Mouse (Mus musculus) heart, adult 2 months (tissue): ENCODE data around the gene Brd4.

ENCODE experiments used
- CTCF ChIP-seq: fragments of 200-600 bp; IDR thresholded peaks from 2 replicates; pipeline ENCODE4 v1.8.1; 2022; ENCODE audit warnings: antibody characterized with exemption, mild to moderate bottlenecking, moderate library complexity
- EP300 ChIP-seq: fragments of 200-500 bp; IDR thresholded peaks from 2 replicates; pipeline ENCODE4 v1.6.1; 2011; ENCODE audit warnings: low read depth, low read length, control low read depth; ENCODE audit not compliant: insufficient read depth
- POLR2A ChIP-seq: fragments of 200-500 bp; IDR thresholded peaks from 2 replicates; pipeline ENCODE4 v1.6.1; 2011; ENCODE audit warnings: mild to moderate bottlenecking, low read depth, low read length, control low read depth; ENCODE audit not compliant: insufficient read depth

DNA sequence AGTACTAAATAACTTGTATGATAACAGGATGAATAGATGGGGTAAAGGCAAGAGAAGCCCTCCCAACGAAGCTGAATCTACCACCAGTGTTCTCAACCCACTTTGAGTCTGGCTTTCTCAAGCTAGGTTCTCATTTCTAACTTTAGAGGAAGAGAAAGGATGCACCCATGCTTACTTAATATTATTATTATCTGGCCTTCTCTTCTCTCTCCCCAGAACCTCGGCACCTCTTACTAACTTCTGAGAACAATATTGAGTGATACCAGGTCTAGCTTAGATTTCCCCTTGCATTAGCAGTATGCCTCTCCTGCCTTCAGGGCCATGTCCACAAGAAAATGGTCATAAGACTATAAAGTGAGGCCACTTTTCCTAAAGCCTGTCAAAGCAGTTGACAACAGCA lies 16.4 kb downstream of the Brd4 start:
- TF ChIP-seq CTCF: no peak
- TF ChIP-seq POLR2A: no peak
- no peak for TF ChIP-seq EP300
